Mouse (Mus musculus) forebrain, embryonic 16.5 days (tissue): Measurements from ENCODE around the gene Msi2. TPM values are rescaled to one million over a fixed set of nuclear protein-coding genes. Genes with fewer than 3 reads are reported as not detected.
A peak's percentile ranks its signal among the peaks of the same experiment; 100 is the strongest.

Source experiments
- ATAC-seq: fragments of 200-750 bp; cut with Nextera tagmentation; 2 replicates; pipeline ENCODE4 v1.8.0; 2017; ENCODE audit warnings: mild to moderate bottlenecking, moderate library complexity
- H3K27ac ChIP-seq: fragments of 300-500 bp; sonication (generic); 2 replicates; pipeline ENCODE4 v1.5.1; 2014; ENCODE audit warnings: low read length, control low read depth
- H3K27me3 ChIP-seq: fragments of 300-500 bp; sonication (generic); replicated peaks from 2 replicates; pipeline ENCODE4 v1.6.1; 2014; ENCODE audit warnings: low read length; ENCODE audit not compliant: control insufficient read depth, insufficient read depth
- H3K36me3 ChIP-seq: fragments of 300-500 bp; sonication (generic); 2 replicates; pipeline ENCODE4 v1.6.1; 2014; ENCODE audit not compliant: control insufficient read depth, insufficient read depth
- H3K4me1 ChIP-seq: fragments of 300-500 bp; sonication (generic); replicated peaks from 2 replicates; pipeline ENCODE4 v1.6.1; 2014; ENCODE audit warnings: low read length; ENCODE audit not compliant: control insufficient read depth, insufficient read depth
- H3K4me2 ChIP-seq: fragments of 300-500 bp; sonication (generic); 2 replicates; pipeline ENCODE4 v1.6.1; 2014; ENCODE audit warnings: mild to moderate bottlenecking, low read length, control low read depth
- H3K4me3 ChIP-seq: fragments of 300-500 bp; sonication (generic); replicated peaks from 2 replicates; pipeline ENCODE4 v1.5.1; 2014; ENCODE audit warnings: mild to moderate bottlenecking, low read length, control low read depth
- H3K9ac ChIP-seq: fragments of 300-500 bp; sonication (generic); replicated peaks from 2 replicates; pipeline ENCODE4 v1.6.1; 2014; ENCODE audit warnings: low read depth, low read length, control low read depth
- H3K9me3 ChIP-seq: fragments of 300-500 bp; sonication (generic); 2 replicates; pipeline ENCODE4 v1.6.1; 2016; ENCODE audit warnings: low read length; ENCODE audit not compliant: control insufficient read depth
- WGBS: fragments of 180-500 bp; shearing (Covaris S2); extraction: QIAGEN DNeasy Blood & Tissue Kit; methylation state at CpG from one replicate; pipeline ENCODE4 v1.1.7; 2014; 5-methylcytosine and 5-hydroxymethylcytosine counted together
- polyA plus RNA-seq: library from polyadenylated mRNA; unstranded; fragments of >200 nt; fragmentation: Nextera tagmentation; extraction: Ambion mirVana; gene quantifications from 2 replicates; pipeline ENCODE4 v1.2.1, GENCODE M21; 2015

Msi2 gene
- polyA plus RNA-seq, 1 experiment from 2014 or later = 23.4 TPM

- H3K4me1 ChIP-seq = peaks cover 14% of the 10 kb centered on the region
- no peak overlapping the region for H3K4me3 ChIP-seq
- H3K36me3 ChIP-seq = no peaks in the 10 kb centered on the region
- H3K4me2 ChIP-seq = no peak overlapping the region
- 47% methylated on average over 20 of the region's 20 CpGs for WGBS
- H3K27ac ChIP-seq = no peak overlapping the region
- H3K9ac ChIP-seq = no peak overlapping the region
- 0 out of 2 replicates have a peak, but pooled peaks have one; percentile 40 for ATAC-seq
- H3K9me3 ChIP-seq = no peaks in the 10 kb centered on the region
- no peaks in the 10 kb centered on the region for H3K27me3 ChIP-seq
These were observed 9.6 kb upstream of the Msi2 start for GRCm38 (mm10) chr11:88727768-88728507.

GRCm38 (mm10) chr11:88721144-88721636, 2.9 kb upstream of the Msi2 start:
- WGBS = 68% methylated on average over 10 of the region's 10 CpGs

DNA sequence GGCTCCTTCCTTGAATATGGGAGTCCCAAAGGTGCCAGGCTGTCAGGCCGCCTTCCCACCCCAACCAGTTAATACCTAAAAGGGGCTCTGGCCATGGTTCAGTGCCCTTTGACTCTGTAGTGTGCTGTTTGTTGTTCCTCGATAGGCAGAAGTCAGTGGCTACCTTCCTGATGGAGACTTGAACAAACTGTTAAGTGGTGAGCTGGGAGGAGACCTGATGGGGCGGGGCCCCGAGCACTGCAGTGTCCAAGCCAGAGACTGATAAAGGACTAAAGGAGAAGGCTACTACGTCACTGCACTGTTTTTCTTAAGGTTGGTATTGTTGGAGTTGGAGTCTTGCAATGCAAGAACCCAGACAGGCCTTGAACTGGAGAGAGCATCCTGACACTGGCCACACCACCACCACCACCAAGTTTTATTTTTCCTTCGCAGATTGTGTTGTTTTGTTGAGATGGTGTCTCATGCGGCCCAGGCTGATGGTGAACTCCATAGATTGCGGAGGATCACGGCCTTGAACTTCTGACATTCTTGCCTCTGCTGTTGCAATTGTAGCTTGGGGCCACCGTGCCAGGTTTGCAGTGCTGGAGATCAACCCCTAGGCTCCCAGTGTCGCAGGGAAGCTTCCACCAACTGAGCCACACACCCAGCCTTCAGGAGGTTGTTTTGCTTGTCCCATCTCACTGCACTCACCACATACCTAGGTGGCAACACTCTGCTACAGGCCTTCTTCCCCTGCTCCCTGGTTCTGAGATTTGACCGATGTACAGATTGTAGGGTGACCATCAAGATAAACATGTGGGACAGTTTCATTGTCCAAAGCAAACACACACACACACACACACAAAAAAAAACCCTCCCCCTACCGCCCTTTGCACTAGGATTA, 2.2 kb upstream of the Msi2 start:
- Histone ChIP-seq H3K4me2 (no peak overlapping the region), H3K4me1 (peaks cover 13% of the 10 kb centered on the region), H3K9ac (no peak overlapping the region), H3K27ac (no peak overlapping the region), H3K4me3 (no peak overlapping the region), H3K27me3 (no peaks in the 10 kb centered on the region), H3K36me3 (no peaks in the 10 kb centered on the region), H3K9me3 (no peaks in the 10 kb centered on the region)
- ATAC-seq = no peak
- WGBS = 72% methylated on average over 13 of the region's 13 CpGs

More at GRCm38 (mm10) chr11:88721144-88721636, 2.9 kb upstream of the Msi2 start:
- Histone ChIP-seq H3K9me3 (no peaks in the 10 kb centered on the region), H3K27me3 (no peaks in the 10 kb centered on the region), H3K4me3 (no peak overlapping the region), H3K36me3 (no peaks in the 10 kb centered on the region), H3K4me1 (peaks cover 7% of the 10 kb centered on the region), H3K4me2 (no peak overlapping the region), H3K27ac (no peak overlapping the region), H3K9ac (no peak overlapping the region)
- ATAC-seq = no peak

- H3K9ac ChIP-seq = no peak overlapping the region
- no peak for ATAC-seq
- H3K36me3 ChIP-seq = no peaks in the 10 kb centered on the region
- H3K27me3 ChIP-seq = no peaks in the 10 kb centered on the region
- WGBS = 37% methylated on average over 3 of the region's 3 CpGs
- no peak overlapping the region for H3K27ac ChIP-seq
- H3K9me3 ChIP-seq = no peaks in the 10 kb centered on the region
- H3K4me3 ChIP-seq = no peak overlapping the region
- H3K4me1 ChIP-seq = peaks cover 22% of the 10 kb centered on the region
- H3K4me2 ChIP-seq = peak overlapping the region; percentile 91; the same call in 1 of the 2 replicates
These were observed 1.3 kb upstream of the Msi2 start for GRCm38 (mm10) chr11:88719601-88720000.

GRCm38 (mm10) chr11:88718766-88719595, 668 bp upstream of the Msi2 start:
- peak; percentile 64 for ATAC-seq
- Histone ChIP-seq H3K4me3 (peak overlapping the region; percentile 88), H3K9ac (peak overlapping the region; percentile 79), H3K9me3 (no peaks in the 10 kb centered on the region), H3K36me3 (no peaks in the 10 kb centered on the region), H3K27me3 (no peaks in the 10 kb centered on the region), H3K4me2 (peak overlapping the region; percentile 91), H3K4me1 (peaks cover 29% of the 10 kb centered on the region), H3K27ac (peak overlapping the region; percentile 77)
- 2% methylated on average over 38 of the region's 38 CpGs for WGBS

DNA sequence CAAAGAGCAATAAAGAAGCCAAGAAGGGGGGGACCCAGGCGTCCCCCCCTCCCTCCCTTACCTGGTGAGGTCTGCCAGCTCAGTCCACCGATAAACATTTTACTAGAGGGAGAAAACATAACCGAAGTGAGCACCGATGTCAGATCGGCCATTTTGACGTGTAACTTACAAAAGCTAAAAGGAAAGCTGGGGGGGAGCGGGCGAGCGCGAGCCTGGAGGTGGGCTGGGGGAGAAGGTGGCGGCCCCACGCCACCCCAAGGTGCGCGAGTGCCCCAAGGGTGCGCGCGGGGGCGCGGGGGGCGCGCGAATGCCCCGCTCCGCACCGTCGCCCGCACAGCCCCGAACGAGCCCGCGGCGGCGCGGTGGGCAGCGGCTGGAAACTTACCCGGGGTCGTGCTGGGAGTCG, 666 bp downstream of the Msi2 start:
- peaks cover 34% of the 10 kb centered on the region for H3K4me1 ChIP-seq
- H3K36me3 ChIP-seq = no peaks in the 10 kb centered on the region; the same call in 1 of the 2 replicates
- peak overlapping the region; percentile 80 for H3K27ac ChIP-seq
- H3K9me3 ChIP-seq = no peaks in the 10 kb centered on the region
- ATAC-seq = peak; percentile 46
- peak overlapping the region; percentile 82 for H3K4me2 ChIP-seq
- no peaks in the 10 kb centered on the region for H3K27me3 ChIP-seq
- peak overlapping the region; percentile 88 for H3K4me3 ChIP-seq
- H3K9ac ChIP-seq = peak overlapping the region; percentile 95
- 0% methylated on average over 24 of the region's 38 CpGs for WGBS

GRCm38 (mm10) chr11:88717016-88717643, 1.2 kb downstream of the Msi2 start:
- H3K4me3 ChIP-seq = peak overlapping the region; percentile 88
- ATAC-seq = no peak
- peak overlapping the region; percentile 95 for H3K9ac ChIP-seq
- H3K4me1 ChIP-seq = peaks cover 34% of the 10 kb centered on the region
- H3K27ac ChIP-seq = peak overlapping the region; percentile 80
- no peaks in the 10 kb centered on the region for H3K27me3 ChIP-seq
- peak overlapping the region; percentile 82 for H3K4me2 ChIP-seq
- 0% methylated on average over 19 of the region's 19 CpGs for WGBS
- H3K36me3 ChIP-seq = peaks cover 2% of the 10 kb centered on the region; the same call in 1 of the 2 replicates
- H3K9me3 ChIP-seq = no peaks in the 10 kb centered on the region

DNA sequence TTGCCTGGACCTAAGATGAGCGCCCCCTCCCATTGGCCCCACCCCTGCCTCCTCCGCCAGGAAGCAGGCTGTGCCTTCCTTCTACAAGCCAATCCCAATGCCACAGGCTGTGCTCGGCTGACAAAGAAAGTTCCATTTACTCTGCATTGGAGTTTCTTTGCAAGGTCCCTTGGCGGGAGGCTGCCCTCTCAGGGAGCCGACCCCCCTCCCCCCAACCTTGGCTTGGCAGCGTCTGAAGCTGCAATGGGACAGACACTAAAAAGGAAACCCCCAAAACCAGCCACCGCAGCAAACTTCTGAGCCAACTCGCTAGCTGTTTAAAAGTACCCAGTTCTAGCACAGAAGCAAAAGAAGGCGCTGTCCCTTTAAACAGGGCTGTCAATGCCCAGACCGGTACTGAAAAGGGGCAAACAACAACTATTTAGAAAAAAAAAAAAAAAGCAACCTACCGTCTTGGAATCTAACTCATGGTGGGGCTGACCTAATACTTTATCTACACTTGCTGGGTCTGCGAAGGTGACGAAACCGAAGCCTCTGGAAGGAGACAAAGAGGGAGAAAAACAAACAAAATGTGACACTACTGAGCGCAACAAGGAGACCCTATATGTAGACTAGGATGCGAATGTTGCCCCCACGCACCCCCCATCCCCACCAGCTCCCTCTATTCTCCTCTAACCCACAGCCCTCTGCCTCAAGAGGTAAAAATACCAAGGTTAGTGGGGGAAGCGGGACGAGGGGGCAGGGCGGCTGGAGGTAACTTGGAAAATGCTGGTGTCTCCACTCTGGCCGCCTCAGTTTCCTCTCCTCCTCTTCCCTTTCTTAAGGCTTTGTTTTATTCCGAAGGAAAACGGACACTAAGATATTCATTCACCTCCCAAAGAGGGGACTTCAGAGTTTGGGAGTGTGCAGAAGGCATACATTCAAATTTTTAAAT, 2.0 kb downstream of the Msi2 start:
- no peak for ATAC-seq
- H3K4me1 ChIP-seq = peaks cover 34% of the 10 kb centered on the region
- peak overlapping the region; percentile 95 for H3K9ac ChIP-seq
- H3K9me3 ChIP-seq = no peaks in the 10 kb centered on the region
- H3K4me3 ChIP-seq = peak overlapping the region; percentile 88
- peak overlapping the region; percentile 80 for H3K27ac ChIP-seq
- peak overlapping the region; percentile 82 for H3K4me2 ChIP-seq
- under 1% methylated on average over 23 of the region's 23 CpGs for WGBS
- H3K36me3 ChIP-seq = peaks cover 10% of the 10 kb centered on the region
- no peaks in the 10 kb centered on the region for H3K27me3 ChIP-seq
